ENCODE assay signal across 8 mouse cellular contexts in genomic region chr10:127287936-127288293, GRCm38 (mm10). TPM values are rescaled to one million over a fixed set of nuclear protein-coding genes. Genes with fewer than 3 reads are reported as not detected.
DNase-seq lines count a peak whose midpoint lies in the region; ATAC-seq and TF ChIP-seq lines count a peak whose summit lies in the region.

No protein-coding gene starts in this region.

- H3K9ac ChIP-seq in hindbrain, postnatal 0 days (replicated peaks; ENCODE audit: low read length): peak overlapping the region; percentile 77
- H3K9ac ChIP-seq in midbrain, embryonic 15.5 days: peak overlapping the region; percentile 63

- peaks cover 3% of the 10 kb centered on the region for H3K36me3 ChIP-seq in kidney, adult 2 months (ENCODE audit: control insufficient read depth, insufficient read depth, low read length)
- H3K36me3 ChIP-seq in hindbrain, postnatal 0 days (ENCODE audit: insufficient read depth, low read length): peaks cover 19% of the 10 kb centered on the region
- H3K36me3 ChIP-seq in midbrain, embryonic 15.5 days (replicated peaks): peaks cover 9% of the 10 kb centered on the region; the same call in 1 of the 2 replicates

- no peaks in the 10 kb centered on the region for H3K27me3 ChIP-seq in kidney, adult 2 months (replicated peaks; ENCODE audit: control insufficient read depth, insufficient read depth, low read length)
- H3K27me3 ChIP-seq in hindbrain, postnatal 0 days (ENCODE audit: insufficient read depth, low read length): no peaks in the 10 kb centered on the region
- no peaks in the 10 kb centered on the region for H3K27me3 ChIP-seq in midbrain, embryonic 15.5 days (replicated peaks)

- TF ChIP-seq CTCF in kidney, adult 2 months (conservative IDR thresholded peaks at IDR 0.05; ENCODE audit: insufficient read depth, insufficient read length, low read depth, low read length): no peak
- no peak for TF ChIP-seq CTCF in hindbrain, postnatal 0 days (IDR thresholded peaks at IDR 0.05; ENCODE audit: low read depth)

- WGBS in kidney, adult 2 months: 0% methylated on average over 3 of the region's 3 CpGs
- WGBS in hindbrain, postnatal 0 days: 0% methylated on average over 3 of the region's 3 CpGs
- 1% methylated on average over 3 of the region's 3 CpGs for WGBS in midbrain, embryonic 15.5 days

- H3K4me1 ChIP-seq in kidney, adult 2 months (ENCODE audit: control insufficient read depth, insufficient read depth, low read length): peaks cover 24% of the 10 kb centered on the region
- H3K4me1 ChIP-seq in brown adipose tissue, adult 24 weeks (ENCODE audit: control insufficient read depth, insufficient read depth, insufficient read length, low read length): peaks cover 10% of the 10 kb centered on the region
- peaks cover 33% of the 10 kb centered on the region for H3K4me1 ChIP-seq in hindbrain, postnatal 0 days (ENCODE audit: insufficient read depth, low read length)
- peaks cover 66% of the 10 kb centered on the region for H3K4me1 ChIP-seq in midbrain, embryonic 15.5 days

- peak overlapping the region; percentile 69 for H3K4me3 ChIP-seq in kidney, adult 2 months (ENCODE audit: insufficient read depth, low read depth, low read length)
- peak overlapping the region; percentile 87 for H3K4me3 ChIP-seq in brown adipose tissue, adult 24 weeks (ENCODE audit: insufficient read depth, low read depth, low read length)
- peak overlapping the region; percentile 69 for H3K4me3 ChIP-seq in hindbrain, postnatal 0 days (ENCODE audit: low read length)
- peak overlapping the region; percentile 56 for H3K4me3 ChIP-seq in midbrain, embryonic 15.5 days

- no peaks in the 10 kb centered on the region for H3K9me3 ChIP-seq in hindbrain, postnatal 0 days (ENCODE audit: low read length)
- no peaks in the 10 kb centered on the region for H3K9me3 ChIP-seq in midbrain, embryonic 15.5 days

- TF ChIP-seq POLR2A in kidney, adult 2 months (IDR thresholded peaks at IDR 0.05; ENCODE audit: low read depth, low read length): no peak

- H3K4me2 ChIP-seq in hindbrain, postnatal 0 days (ENCODE audit: low read depth, low read length): peak overlapping the region; percentile 80
- peak overlapping the region; percentile 87 for H3K4me2 ChIP-seq in midbrain, embryonic 15.5 days

- no peak for ATAC-seq in hindbrain, postnatal 0 days
- no peak for ATAC-seq in midbrain, embryonic 15.5 days (replicated peaks)
- no peak for ATAC-seq in monocyte, adult 5-6 weeks (replicated peaks; ENCODE audit: insufficient number of reproducible peaks, low FRiP score, low TSS enrichment, poor library complexity, severe bottlenecking)

- no peak for DNase-seq in kidney, adult 2 months
- no peak for DNase-seq in kidney, postnatal 10 days
- no peak for DNase-seq in hindbrain, postnatal 0 days (ENCODE audit: low spot score)
- DNase-seq in embryo, embryonic 11 days: no peak
- no peak for DNase-seq in left cerebral cortex, adult 11 months (ENCODE audit: low spot score)

- H3K27ac ChIP-seq in kidney, adult 2 months (ENCODE audit: insufficient read depth, low read depth, low read length): peak overlapping the region; percentile 94
- H3K27ac ChIP-seq in brown adipose tissue, adult 24 weeks (replicated peaks; ENCODE audit: low read depth, low read length): peak overlapping the region; percentile 99
- H3K27ac ChIP-seq in hindbrain, postnatal 0 days: peak overlapping the region; percentile 97
- H3K27ac ChIP-seq in midbrain, embryonic 15.5 days: peak overlapping the region; percentile 91

RNA-seq across cellular contexts. Expression of gene Mbd6, which starts 0.9 kb away (rescaled TPM):
- polyA plus RNA-seq in kidney, adult 2 months (2012; rRNA removed): 24.6 and 26.8 TPM in 2 replicates
- 15.9 and 18.4 TPM in 2 replicates for polyA plus RNA-seq in brown adipose tissue, adult 24 weeks (2012; ENCODE audit: insufficient read depth, insufficient read length, missing spikeins)
- 8.1 and 11.2 TPM in 2 replicates for total RNA-seq in hindbrain, postnatal 0 days (2014; rRNA removed)
- 8.3 and 11.5 TPM in 2 replicates for polyA plus RNA-seq in hindbrain, postnatal 0 days (2015; fragmentation: Nextera tagmentation; extraction: Ambion mirVana)
- 16.2 and 18.8 TPM in 2 replicates for polyA plus RNA-seq in midbrain, embryonic 15.5 days (2015; fragmentation: Nextera tagmentation; extraction: Ambion mirVana)
- 4.2 to 15.5 TPM (median 12.1 TPM) in 3 replicates for total RNA-seq in monocyte, adult 5-6 weeks (2017)

RNA-seq across cellular contexts. Expression of gene Dctn2, which starts 21.7 kb away (rescaled TPM):
- polyA plus RNA-seq in kidney, adult 2 months (2012; rRNA removed): 181 and 184 TPM in 2 replicates
- polyA plus RNA-seq in brown adipose tissue, adult 24 weeks (2012; ENCODE audit: insufficient read depth, insufficient read length, missing spikeins): 100 and 102 TPM in 2 replicates
- total RNA-seq in hindbrain, postnatal 0 days (2014; rRNA removed): 314 and 348 TPM in 2 replicates
- polyA plus RNA-seq in hindbrain, postnatal 0 days (2015; fragmentation: Nextera tagmentation; extraction: Ambion mirVana): 319 and 323 TPM in 2 replicates
- 355 and 362 TPM in 2 replicates for polyA plus RNA-seq in midbrain, embryonic 15.5 days (2015; fragmentation: Nextera tagmentation; extraction: Ambion mirVana)
- total RNA-seq in monocyte, adult 5-6 weeks (2017): 89.0 to 104 TPM (median 92.1 TPM) in 3 replicates

RNA-seq across cellular contexts. Expression of gene Mars, which starts 23.7 kb away (rescaled TPM):
- polyA plus RNA-seq in kidney, adult 2 months (2012; rRNA removed): 44.4 and 48.3 TPM in 2 replicates
- polyA plus RNA-seq in brown adipose tissue, adult 24 weeks (2012; ENCODE audit: insufficient read depth, insufficient read length, missing spikeins): 51.3 and 67.4 TPM in 2 replicates
- 74.4 and 90.4 TPM in 2 replicates for total RNA-seq in hindbrain, postnatal 0 days (2014; rRNA removed)
- polyA plus RNA-seq in hindbrain, postnatal 0 days (2015; fragmentation: Nextera tagmentation; extraction: Ambion mirVana): 104 TPM in 2 replicates
- 121 and 123 TPM in 2 replicates for polyA plus RNA-seq in midbrain, embryonic 15.5 days (2015; fragmentation: Nextera tagmentation; extraction: Ambion mirVana)
- total RNA-seq in monocyte, adult 5-6 weeks (2017): 56.6 to 72.2 TPM (median 64.5 TPM) in 3 replicates

RNA-seq across cellular contexts. Expression of gene Kif5a, which starts 24.8 kb away (rescaled TPM):
- polyA plus RNA-seq in kidney, adult 2 months (2012; rRNA removed): 3.7 and 6.7 TPM in 2 replicates
- polyA plus RNA-seq in brown adipose tissue, adult 24 weeks (2012; ENCODE audit: insufficient read depth, insufficient read length, missing spikeins): 0.99 and 2.2 TPM in 2 replicates
- 231 and 249 TPM in 2 replicates for total RNA-seq in hindbrain, postnatal 0 days (2014; rRNA removed)
- polyA plus RNA-seq in hindbrain, postnatal 0 days (2015; fragmentation: Nextera tagmentation; extraction: Ambion mirVana): 98.4 and 103 TPM in 2 replicates
- 99.0 and 103 TPM in 2 replicates for polyA plus RNA-seq in midbrain, embryonic 15.5 days (2015; fragmentation: Nextera tagmentation; extraction: Ambion mirVana)
- 0.19 to 0.48 TPM in 2 of 3 replicates, not detected in the other for total RNA-seq in monocyte, adult 5-6 weeks (2017)

RNA-seq across cellular contexts. Expression of gene Arhgap9, which starts 33.8 kb away (rescaled TPM):
- 2.7 and 6.0 TPM in 2 replicates for polyA plus RNA-seq in kidney, adult 2 months (2012; rRNA removed)
- 0.87 and 1.9 TPM in 2 replicates for polyA plus RNA-seq in brown adipose tissue, adult 24 weeks (2012; ENCODE audit: insufficient read depth, insufficient read length, missing spikeins)
- total RNA-seq in hindbrain, postnatal 0 days (2014; rRNA removed): 1.0 and 1.5 TPM in 2 replicates
- polyA plus RNA-seq in hindbrain, postnatal 0 days (2015; fragmentation: Nextera tagmentation; extraction: Ambion mirVana): 1.2 and 1.3 TPM in 2 replicates
- 0.87 and 0.99 TPM in 2 replicates for polyA plus RNA-seq in midbrain, embryonic 15.5 days (2015; fragmentation: Nextera tagmentation; extraction: Ambion mirVana)
- 101 to 125 TPM (median 109 TPM) in 3 replicates for total RNA-seq in monocyte, adult 5-6 weeks (2017)
